Mouse (Mus musculus) urinary bladder, postnatal 14 days (tissue): Measurements from ENCODE around the gene Tmprss7.
A peak's percentile ranks its signal among the peaks of the same experiment; 100 is the strongest.

Experiments used
- DNase-seq: peaks from one replicate; pipeline ENCODE4 v3.0.0; 2021; ENCODE audit warnings: low spot score

The Tmprss7 gene

GRCm38 (mm10) chr16:45685295-45685694 is 8.2 kb downstream of the Tmprss7 start:
- no peak for DNase-seq

DNA sequence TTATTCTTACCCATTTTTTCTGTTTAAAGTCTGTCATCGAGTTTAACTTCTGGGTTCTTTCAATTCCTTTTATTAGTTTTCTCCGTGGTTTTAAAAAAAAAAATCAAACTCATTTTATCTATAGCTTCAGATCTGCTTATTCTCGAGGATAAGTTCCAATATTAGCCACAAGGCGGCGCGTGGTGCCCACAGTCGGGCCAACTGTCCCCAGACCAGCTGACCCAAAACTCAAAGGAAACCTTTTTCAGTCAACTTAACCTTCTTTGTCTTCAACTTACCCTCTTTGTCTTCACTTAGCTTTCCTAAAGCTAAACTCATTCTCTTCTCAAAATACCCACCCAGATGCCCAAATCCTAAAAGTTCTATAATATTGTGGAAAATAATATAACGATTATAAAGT is 8.6 kb downstream of the Tmprss7 start:
- peak; percentile 78 for DNase-seq

DNA sequence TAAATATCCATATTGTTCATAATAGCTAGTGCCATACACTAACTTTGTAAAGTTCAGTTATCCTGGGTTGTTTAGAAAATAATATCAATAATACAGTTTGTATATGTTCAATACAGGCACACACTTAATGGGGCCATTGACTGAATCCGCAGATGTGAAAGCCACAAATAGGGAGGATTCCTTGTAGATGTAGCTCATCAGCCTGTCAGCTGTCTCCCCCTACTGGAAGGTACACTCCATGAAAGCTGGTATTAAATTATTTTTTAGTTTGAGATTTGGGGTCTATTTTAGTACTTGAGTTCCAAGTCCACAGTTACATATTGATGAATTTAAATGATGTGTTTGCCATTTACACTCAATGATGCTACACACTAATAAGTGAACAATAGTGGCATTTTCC is 17.0 kb downstream of the Tmprss7 start:
- DNase-seq: peak; percentile 5

DNA sequence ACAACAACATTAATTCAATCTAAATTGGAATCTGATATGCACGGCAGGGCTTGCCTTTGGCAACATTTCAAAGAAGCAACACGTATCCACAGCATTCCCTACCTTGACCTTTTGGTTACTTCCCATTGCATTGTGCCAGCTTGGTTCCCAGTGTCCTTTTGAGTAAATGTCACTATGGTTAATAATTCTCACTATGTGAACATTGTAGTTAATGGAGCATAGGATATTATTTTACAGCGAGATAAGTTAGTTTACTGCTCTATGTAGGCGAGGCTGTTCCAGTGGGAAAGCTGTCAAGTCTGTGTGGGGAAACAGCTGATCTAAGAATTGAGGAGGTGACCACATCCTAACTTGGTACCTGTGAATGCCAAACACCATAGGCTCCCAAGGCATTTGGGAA is 23.5 kb downstream of the Tmprss7 start:
- DNase-seq: no peak

DNA sequence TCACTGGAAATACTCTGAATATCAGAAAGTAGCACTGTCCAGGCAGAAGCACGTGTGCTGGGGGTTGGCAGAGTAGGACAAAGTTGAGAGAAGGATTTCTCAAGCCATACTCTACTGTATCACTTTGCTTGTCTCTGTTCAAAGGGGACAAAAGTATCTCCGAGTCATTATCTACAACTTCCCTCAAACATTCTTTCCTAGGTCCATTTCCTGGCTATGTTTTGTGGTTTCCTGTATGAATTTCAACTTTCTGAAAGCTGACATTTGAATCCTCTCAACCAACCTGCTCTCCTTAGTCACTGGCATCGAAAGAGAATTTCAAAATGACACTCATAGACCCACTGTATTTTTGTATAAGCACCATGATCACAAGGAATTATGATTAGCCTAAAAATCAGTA is 25.3 kb downstream of the Tmprss7 start:
- no peak for DNase-seq

DNA sequence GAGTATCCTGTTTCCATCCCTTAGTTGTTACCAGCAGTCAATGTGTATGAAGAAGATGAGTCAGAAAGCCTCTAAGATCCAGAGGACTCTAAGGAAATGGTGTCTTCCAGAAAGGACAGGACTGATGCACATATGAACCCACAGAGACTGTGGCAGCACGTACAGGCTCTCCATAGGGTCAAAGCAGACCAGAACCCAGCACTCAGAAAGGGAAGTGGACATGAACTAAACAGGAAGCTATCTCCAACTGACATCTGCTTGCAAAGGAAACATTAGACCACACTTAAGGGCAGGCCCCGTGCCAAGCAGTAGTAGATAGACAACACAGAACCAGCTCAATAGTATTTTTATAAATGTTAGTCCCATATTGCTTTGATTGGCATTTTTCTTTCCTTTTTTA is 27.3 kb downstream of the Tmprss7 start:
- no peak for DNase-seq

- no peak for DNase-seq
These were observed 31.1 kb downstream of the Tmprss7 start for GRCm38 (mm10) chr16:45662381-45662780.

GRCm38 (mm10) chr16:45659596-45659995 is 33.9 kb downstream of the Tmprss7 start:
- no peak for DNase-seq

GRCm38 (mm10) chr16:45658248-45658647 is 35.2 kb downstream of the Tmprss7 start:
- no peak for DNase-seq

DNA sequence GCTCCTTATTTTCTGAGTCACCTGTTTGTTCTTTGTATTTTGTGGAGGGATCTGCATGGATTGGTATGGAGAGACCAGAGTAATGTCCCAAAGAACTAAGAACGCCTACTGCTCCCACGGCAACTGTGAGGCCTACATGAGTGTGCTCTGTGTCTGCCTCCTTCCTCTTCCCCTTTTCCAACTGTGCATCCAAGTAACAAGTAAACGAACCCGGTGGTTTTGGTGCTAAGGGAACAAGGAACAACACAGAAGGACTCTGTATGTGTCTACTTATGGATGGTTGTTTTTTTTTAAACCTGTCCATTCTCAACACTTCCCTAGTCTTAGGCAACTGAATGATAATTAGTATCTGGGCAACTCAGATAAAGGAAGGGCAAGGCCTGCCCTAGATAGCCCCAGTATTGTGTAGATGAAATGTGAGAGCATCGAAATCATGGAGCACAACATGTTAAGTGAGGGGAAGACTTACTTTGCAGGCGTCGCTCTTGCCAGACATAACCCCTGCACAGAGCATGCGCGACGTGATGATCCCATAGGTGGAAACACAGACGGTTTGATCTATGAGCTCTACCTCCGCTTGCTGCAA is 35.8 kb downstream of the Tmprss7 start:
- no peak for DNase-seq

DNA sequence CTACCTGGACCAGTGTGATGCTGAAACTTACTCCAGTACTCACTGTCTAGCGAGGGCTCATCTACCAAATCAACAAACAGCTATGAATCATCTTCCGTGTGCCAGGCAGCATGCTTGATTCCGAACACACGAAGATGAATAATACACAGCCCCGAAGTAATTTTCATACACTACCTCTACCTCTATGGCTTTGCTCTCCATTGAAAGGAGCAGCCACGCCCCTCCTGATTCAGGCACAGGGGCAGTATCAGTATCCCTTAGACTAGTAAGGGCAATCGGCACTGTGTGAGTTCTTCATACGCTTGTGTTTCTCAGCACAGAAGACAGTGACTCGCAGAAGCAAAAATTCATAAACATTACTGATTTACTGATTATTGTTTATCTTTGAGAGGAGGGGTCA is 39.0 kb downstream of the Tmprss7 start:
- DNase-seq: no peak

DNA sequence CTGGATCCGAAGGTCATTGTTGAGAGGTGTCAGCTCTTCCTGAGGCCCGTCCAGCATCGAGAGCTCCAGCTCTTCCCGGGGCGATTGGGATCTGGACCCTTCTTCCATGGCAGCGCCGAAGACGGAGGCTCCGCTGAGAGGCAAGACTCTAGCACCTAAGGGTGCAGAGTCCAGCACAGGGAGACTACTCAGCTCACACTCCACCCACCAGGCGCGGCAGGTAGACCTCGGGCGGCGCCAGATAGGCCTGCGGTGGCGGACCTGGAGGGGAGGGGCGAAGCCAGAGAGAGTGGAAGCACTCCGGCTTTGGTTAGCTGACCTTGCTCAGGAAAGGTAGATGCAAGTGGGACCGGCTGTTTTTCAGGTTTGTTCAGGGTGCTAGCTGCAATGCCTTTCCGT is 39.5 kb downstream of the Tmprss7 start, which contains the start of gene BC016579:
BC016579 (minus strand) TSS at position 135 of the 399 bp plus-strand sequence.
- peak; percentile 66 for DNase-seq

DNA sequence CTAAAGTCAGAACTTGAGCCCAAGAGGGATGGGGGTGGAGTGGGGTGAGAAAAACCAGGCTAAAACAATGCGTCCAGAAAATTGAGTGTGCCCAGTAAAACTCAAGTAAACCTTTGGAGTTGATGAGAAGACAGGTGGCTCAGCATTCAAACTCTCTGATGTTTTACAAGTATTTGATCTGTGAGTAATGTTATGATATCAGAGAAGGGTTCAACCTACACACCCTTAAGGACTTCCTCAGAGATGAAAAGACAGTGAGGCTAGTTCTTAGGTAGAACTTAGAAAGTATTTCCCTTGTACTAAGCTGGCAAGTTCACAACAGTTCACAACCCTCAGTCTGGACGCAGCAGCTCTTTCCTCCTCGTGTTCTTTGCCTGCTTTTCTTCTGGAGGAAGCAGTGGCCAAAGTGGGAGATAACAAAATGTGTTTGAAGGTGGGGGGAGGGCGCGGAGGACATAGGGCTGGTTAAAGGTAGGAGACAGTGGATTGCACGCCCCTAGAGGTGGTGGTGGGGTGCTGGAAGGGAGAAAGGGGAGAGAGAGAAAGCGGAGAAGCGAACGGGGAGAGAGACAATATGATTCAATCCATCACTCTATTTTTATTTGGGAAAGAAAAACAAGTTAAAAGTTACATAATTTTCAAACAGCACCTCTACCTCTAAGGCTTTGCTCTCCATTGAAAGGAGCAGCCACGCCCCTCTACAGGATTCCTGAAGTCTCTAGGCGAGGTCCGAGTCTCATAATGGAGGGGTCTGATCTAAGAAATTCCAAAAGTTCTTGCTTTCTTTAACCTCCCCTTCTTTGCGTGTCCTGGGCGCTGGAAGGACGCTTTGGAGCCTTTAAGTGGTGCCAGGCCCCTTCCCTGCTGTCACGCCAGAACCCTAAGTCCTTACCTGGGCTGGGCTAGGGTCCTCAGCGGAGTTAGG is 40.2 kb downstream of the Tmprss7 start:
- DNase-seq: no peak

- DNase-seq: no peak
These were observed 42.0 kb downstream of the Tmprss7 start for GRCm38 (mm10) chr16:45651497-45651896.

DNA sequence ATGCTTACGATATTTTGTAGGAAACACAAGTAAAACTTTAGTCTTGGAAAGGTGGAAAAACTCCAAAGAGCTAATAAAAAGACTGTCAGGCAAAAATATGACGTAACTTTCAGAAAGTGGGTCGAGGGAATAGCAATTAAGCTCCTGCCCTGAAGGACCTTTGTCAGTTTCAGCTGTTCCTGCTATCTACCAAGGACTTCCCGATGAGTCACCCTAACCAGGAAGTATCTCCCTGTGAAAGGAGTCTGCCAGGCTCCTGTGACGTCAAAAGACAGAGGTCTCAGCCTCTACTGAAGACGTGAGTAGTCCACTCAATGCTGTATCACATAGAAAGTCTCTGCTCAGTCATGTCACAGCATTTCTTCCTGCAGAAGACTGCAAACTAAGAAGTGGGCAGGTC is 49.1 kb downstream of the Tmprss7 start:
- DNase-seq: peak; percentile 35

DNA sequence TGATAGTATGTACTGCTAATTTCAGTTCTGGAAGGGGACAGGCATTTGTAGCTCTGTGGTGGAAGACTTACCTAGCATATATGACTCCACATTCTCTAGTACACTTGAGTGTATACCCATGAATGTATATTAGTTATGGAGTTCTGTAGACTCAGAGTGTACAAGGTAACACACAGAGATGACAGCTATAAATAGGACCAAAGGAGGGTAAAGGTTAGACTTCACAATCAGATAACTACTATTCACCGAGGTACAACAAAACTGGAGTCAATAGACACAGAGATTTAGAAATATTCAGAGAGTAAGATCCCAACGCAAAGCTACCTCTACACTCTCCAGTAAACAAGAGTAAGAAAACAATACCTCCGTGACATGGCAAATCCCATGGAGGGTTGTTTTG is 49.5 kb downstream of the Tmprss7 start:
- no peak for DNase-seq

DNA sequence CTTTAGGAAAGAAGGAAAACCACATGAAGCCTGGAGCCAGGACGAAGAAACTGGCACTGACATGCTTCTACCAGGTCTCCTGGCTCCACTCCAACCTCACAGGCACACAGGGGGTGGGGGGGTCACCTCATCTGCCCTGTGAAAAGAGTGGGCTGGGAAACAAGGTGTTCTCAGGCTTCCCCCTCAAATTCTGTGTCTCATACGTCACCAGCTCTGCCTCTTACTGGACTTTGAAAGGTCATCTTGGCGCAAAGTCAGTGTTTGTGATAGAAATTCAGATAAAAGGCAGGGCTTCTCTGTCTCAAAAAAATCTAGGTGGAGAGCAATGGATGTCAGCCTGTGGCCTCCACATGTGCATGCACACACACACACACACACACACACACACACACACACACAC is 52.2 kb downstream of the Tmprss7 start:
- no peak for DNase-seq

DNA sequence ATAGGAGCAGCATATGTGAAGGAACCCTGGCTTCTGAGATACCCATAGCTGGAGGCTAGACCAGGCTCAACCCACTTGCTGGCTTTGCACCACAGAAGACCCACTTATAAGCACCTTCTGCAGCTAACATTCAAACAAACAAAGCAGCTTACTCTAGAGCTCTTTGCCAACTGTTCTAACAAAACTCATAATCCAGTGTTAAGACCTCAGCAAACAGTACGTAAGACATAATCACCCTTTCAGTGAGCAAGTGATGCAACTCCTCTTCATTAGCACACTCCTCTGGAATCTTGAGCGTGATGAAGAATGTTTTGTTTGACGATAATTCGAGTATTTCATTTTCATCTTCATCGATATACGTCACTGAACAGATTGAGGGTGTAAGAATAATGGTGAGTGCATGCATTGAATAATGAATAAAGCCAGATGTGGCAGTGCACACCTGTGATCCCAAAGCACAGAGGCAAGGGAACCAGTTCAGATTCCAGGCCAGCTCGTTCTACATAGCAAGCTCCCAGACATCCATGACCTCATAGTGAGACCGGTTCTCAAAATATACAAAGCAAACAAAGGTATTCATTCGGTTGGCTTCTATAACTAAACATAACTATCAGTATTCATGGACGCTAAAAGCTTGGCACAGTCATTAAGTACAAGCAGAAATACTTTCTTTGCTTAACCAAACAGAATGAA is 53.2 kb downstream of the Tmprss7 start:
- DNase-seq: no peak

- DNase-seq: no peak
These were observed 57.6 kb downstream of the Tmprss7 start for GRCm38 (mm10) chr16:45635826-45636225.

DNA sequence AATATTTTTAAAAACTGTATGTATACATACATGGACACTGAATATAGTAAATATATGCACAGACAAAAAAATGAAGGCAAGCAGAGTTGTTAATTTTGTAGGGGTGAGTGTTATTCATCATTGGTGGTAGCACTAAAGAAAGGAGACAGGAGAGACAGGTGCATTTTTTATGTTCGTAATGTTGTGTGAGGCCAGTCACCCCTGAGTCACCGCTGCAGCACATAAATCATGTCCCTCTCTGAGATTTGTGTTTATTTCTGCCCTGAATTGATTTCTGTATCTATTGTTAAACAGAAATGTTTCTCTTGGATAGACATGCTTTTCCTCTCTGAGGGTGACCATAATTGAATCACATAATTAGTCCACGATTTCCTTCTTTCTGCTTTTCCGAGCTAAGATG is 61.0 kb downstream of the Tmprss7 start:
- no peak for DNase-seq

GRCm38 (mm10) chr16:45630347-45630960 is 63.0 kb downstream of the Tmprss7 start:
- DNase-seq: peak; percentile 71

- no peak for DNase-seq
These were observed 63.9 kb downstream of the Tmprss7 start for GRCm38 (mm10) chr16:45629497-45630105.
